Mouse (Mus musculus) kidney, adult 8-10 months (tissue): Measurements from ENCODE around the gene Nxt1.

ENCODE experiments used
- DNase-seq, 2 experiments: peaks; one replicate each; pipeline ENCODE4 v3.0.0; 2022

The Nxt1 gene

DNA sequence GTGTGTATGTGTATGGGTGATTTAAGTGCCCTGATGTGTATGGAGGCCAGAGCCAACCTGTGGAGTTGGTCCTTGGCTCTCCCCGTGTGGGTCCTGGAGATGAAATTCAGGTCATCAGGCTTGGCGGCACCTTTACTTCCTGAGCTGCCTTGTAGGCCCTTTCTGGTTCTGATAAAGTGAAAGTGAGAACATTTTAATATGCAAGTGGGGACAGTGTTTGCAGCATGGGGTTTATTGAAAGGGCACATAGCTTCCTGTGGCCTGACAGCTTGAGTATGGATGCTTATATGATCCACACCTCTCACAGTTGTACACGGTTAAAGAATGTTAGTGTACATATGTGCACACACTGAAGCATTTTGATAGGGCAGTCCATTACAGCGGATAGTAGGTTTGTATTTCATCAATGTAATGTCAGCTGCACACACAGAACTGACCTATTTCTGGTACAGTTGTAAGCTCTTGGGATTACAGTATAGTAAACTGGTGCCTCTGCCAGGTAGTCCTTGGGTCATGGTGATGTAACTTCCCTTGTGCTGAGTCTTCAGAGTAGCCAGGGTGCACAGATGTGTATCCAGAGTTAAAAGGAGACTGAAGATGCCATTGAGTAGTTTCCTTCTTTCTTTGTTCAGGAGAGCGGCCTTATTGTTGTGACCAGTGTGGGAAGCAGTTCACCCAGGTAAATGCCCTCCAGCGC is 17.2 kb downstream of the Nxt1 start:
- no peak for DNase-seq

DNA sequence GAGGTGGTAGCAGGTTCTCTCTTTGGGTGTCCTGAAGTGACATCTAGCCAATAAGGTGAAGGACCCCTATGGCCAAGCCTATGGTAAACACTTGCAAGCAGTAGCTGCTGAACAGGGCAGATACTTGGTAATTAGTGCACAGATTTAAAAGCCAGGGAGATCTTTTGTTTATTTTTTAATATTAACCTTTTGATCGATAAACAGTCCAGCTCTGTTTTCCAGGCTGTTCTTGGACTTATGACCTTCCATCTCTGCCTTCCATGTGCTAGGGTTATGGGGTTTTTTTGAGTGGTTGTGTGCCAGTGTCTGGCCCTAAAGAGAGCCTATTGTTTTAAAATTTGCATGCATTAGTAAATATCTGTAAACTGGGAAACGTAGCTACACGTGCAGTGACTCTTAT is 17.9 kb downstream of the Nxt1 start:
- no peak for DNase-seq

DNA sequence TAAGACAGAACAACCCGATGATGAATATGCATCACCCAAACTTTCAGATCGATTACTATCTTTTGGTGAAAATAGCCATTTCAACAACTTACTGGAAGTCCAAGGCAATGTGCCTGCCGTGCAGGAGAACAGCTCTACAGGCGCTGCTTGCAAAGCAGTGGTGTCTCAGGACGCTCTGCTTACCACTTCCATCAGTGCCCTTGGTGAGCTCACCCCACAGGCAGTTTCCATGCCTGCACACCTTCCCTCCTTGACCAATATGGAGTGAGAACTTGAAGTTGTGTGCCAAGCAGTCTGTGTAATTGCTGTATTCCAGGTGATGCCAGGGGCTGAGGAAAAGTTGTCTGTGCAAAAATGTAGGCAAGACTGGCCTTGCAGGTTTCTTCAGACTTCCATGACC is 18.4 kb downstream of the Nxt1 start:
- DNase-seq = no peak

DNA sequence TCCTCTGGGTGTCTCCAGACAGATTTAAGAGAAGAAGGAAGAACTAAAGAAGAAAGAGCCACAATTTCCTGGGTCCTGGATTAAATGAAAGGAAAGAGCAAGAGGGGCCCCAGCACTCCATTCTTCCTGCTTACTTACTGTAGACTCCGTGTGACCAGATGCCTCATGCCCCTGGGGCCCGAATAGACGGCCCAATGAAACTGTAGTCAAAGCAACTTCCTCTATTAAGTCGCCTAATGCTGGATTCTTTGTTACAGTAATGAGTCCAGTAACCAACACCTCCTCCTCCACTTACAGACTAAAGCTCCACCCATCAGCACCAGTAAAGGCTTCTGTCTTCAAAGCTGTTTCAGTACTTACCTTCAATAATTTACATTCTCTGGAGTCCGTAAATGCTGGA is 26.2 kb downstream of the Nxt1 start:
- no peak for DNase-seq

DNA sequence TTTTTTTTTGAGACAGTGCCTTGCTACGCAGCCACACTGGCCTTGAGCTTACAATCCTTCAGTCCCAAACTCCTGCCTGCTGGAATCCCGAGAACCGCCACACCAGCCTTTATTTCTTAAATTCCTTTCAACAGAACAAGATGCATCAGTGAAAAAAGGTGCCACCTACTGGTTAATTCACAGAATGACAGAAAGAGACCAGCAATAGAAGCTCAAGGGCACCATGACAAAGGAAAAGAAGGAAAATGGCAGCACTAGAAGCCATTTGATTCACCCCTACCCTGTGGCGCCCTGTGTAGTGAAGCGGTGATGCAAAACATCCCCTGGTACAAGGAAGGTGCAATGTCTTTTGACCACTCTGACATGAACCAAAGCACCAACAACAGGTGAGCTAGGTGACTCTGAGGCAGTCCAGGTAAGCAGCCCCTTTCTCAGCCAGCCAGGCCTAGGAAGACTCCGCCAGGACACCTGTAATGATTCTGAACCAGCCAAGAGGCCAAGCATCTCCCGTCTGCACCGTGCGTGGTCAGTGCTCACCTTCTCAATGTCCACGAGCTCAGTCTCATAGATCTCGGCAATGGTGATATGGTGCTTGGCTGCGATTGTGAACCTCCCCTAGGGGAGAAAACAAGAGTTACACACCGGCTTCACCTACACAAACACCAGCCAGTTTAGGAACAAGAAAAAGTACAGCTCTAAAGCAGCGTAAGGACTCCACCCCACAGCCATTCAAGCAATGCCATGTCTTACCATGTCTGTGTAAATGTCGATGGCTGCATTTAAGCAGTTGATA is 34.2 kb downstream of the Nxt1 start:
- peak in 1 of 2 experiments; percentile 31 for DNase-seq

DNA sequence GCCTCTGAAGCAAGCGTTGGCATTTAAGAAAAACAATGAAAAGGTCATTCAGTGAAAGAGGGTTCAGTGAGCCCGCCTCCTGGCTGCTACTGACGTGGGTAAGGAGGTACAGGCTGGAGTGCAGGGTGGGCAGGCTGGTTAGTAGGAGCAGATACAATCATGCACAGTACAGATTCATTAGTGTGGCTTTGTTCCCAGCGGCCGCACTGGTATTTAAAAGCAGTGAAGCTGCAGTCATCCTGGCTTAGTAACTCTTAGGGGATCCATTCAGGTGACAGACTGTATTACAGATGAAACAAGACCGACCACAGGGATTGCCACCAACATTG is 34.8 kb downstream of the Nxt1 start:
- DNase-seq = no peak

DNA sequence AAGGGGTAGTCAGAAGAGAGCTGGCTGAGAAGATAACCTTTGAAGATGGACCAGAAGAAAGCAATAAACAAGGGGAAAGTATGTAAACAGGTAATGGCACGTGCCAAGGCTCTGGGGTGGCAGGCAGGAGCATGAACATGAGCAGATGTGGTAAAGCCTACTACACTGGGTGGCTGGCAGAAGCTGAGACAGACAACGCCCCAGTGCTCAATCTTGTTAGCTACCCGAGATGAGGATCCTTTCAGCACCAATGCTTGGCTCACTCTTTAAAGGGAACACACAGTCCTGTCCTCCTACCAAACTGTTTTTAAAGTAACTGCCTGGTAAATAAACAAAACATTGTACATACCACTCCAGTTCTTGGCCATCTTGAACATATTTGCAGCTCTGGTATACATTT is 39.9 kb downstream of the Nxt1 start:
- no peak for DNase-seq

DNA sequence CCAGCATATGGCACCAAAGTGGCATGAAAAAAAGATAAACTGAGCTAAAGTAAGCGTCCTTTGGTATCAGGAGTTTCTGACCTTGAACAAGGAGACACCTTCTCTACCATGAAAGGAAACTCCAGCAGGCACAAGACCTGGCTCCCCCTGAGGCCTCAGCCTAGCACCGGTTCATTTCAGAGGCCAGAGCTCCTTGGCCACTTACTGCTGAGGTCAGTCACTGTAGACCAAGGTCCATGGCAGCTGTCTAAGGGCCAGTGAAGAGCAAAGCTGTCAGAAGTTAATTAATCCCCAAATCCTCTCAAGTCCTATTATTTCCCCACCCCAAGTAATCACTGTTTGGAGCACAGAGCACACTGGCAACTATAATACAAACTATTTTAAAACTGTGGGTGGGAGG is 44.7 kb downstream of the Nxt1 start:
- peak; percentile 38 to 51 for DNase-seq

DNA sequence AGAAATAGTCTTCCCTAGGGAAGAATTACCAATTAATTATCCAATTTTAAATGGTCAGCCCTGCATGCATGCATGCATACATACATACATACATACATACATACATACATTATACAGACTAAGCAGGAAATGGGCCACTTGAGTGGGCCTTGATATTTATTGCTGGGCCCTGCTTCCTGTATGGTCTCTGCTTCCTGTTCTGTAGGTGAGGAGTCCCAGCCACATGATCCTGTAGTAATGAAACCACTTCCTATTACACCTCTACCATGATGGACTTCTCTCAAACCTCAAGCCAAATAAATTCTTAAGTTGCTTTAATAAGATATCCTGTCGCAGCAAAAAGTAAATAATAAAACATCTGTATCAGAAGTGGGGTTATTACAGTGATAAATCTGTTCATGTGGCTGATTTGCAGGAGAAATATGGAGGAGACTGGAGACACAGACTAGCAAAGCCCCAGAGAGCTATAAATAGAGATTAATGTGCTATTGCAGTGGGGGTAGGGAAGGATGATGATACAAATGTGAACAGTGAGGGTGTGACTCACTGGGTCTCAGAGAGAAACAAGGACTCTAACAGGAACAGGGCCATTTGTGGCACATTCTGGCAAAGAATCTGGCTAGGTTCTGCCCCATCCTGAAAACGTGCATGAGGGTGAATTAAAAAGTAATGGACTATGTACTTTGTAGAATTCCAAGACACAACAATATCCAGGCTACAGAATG is 47.0 kb downstream of the Nxt1 start:
- DNase-seq = no peak
